Mouse (Mus musculus) liver, embryonic 14.5 days (tissue): ENCODE measurements around the gene Sdhaf3. TPM values are rescaled to one million over a fixed set of nuclear protein-coding genes. Genes with fewer than 3 reads are reported as not detected.

Experiments
- ATAC-seq: fragments of 200-750 bp; cut with Nextera tagmentation; 2 replicates; pipeline ENCODE4 v1.8.0; 2017; ENCODE audit warnings: moderate number of reproducible peaks, mild to moderate bottlenecking, moderate library complexity; ENCODE audit not compliant: insufficient read depth
- DNase-seq, 3 experiments: peaks; one replicate each; pipeline ENCODE4 v3.0.0-alpha.2; 2012 to 2013; ENCODE audit warnings: low read depth in 3 of 3, low spot score in 3 of 3
- H3K27ac ChIP-seq: fragments of 300-500 bp; sonication (generic); 2 replicates; pipeline ENCODE4 v1.5.1; 2014; ENCODE audit warnings: moderate library complexity, mild to moderate bottlenecking, control low read depth, inconsistent platforms
- H3K27me3 ChIP-seq: fragments of 300-500 bp; sonication (generic); 2 replicates; pipeline ENCODE4 v1.6.1; 2014; ENCODE audit warnings: mild to moderate bottlenecking, low read length, moderate library complexity; ENCODE audit not compliant: control insufficient read depth, insufficient read depth
- H3K36me3 ChIP-seq: fragments of 300-500 bp; sonication (generic); replicated peaks from 2 replicates; pipeline ENCODE4 v1.6.1; 2014; ENCODE audit warnings: low read depth; ENCODE audit not compliant: control insufficient read depth, insufficient read depth
- H3K4me1 ChIP-seq, 2 experiments: fragments of 200-500 bp in 1 of 2; fragments of 300-500 bp in 1 of 2; sonication (generic) in 1 of 2; replicated peaks; 2 replicates each; pipeline ENCODE4 v1.6.1; 2012 to 2014; ENCODE audit warnings: antibody characterized with exemption in 1 of 2, inconsistent platforms in 1 of 2, low read length in 1 of 2; ENCODE audit not compliant: control insufficient read depth in 2 of 2, insufficient read depth in 2 of 2
- H3K4me2 ChIP-seq: fragments of 300-500 bp; sonication (generic); 2 replicates; pipeline ENCODE4 v1.6.1; 2014; ENCODE audit warnings: low read depth, mild to moderate bottlenecking, control low read depth, moderate library complexity
- H3K4me3 ChIP-seq, 2 experiments: fragments of 200-500 bp in 1 of 2; fragments of 300-500 bp in 1 of 2; sonication (generic) in 1 of 2; 2 replicates each; pipeline ENCODE4 v1.5.1; 2012 to 2014; ENCODE audit warnings: low read depth in 2 of 2, low read length in 2 of 2, mild to moderate bottlenecking in 2 of 2, control low read depth in 1 of 2, inconsistent platforms in 1 of 2, moderate library complexity in 1 of 2; ENCODE audit not compliant: insufficient read depth in 1 of 2
- H3K9ac ChIP-seq: fragments of 300-500 bp; sonication (generic); replicated peaks from 2 replicates; pipeline ENCODE4 v1.6.1; 2014; ENCODE audit warnings: mild to moderate bottlenecking, control low read depth, moderate library complexity
- H3K9me3 ChIP-seq: fragments of 300-500 bp; sonication (generic); 2 replicates; pipeline ENCODE4 v1.6.1; 2016; ENCODE audit warnings: low read length, mixed read lengths; ENCODE audit not compliant: control insufficient read depth
- CTCF ChIP-seq: IDR thresholded peaks from 2 replicates; pipeline ENCODE4 v1.5.1; 2016; ENCODE audit warnings: antibody characterized with exemption, low read depth, control low read depth
- EP300 ChIP-seq: IDR thresholded peaks from 2 replicates; pipeline ENCODE4 v1.6.1; 2016; ENCODE audit warnings: antibody characterized with exemption, low read depth
- WGBS: fragments of 180-500 bp; shearing (Covaris S2); extraction: QIAGEN DNeasy Blood & Tissue Kit; methylation state at CpG from one replicate; pipeline ENCODE4 v1.1.7; 2014; ENCODE audit not compliant: insufficient replicate concordance; 5-methylcytosine and 5-hydroxymethylcytosine counted together
- polyA plus RNA-seq, 2 experiments: library from polyadenylated mRNA; depleted of rRNA in 1 of 2; stranded (reverse) in 1 of 2; unstranded in 1 of 2; fragments of >200 nt; fragmentation: Nextera tagmentation in 1 of 2; extraction: Ambion mirVana in 1 of 2; gene quantifications; 2 replicates each; pipeline versions ENCODE4 v1.2.1 to v1.2.3; 2012 to 2014

Sdhaf3 gene
- polyA plus RNA-seq (2012; rRNA removed), result 0.47 and 0.85 TPM in 2 replicates
- polyA plus RNA-seq (2014; fragmentation: Nextera tagmentation; extraction: Ambion mirVana), result 2.1 and 2.4 TPM in 2 replicates

DNA sequence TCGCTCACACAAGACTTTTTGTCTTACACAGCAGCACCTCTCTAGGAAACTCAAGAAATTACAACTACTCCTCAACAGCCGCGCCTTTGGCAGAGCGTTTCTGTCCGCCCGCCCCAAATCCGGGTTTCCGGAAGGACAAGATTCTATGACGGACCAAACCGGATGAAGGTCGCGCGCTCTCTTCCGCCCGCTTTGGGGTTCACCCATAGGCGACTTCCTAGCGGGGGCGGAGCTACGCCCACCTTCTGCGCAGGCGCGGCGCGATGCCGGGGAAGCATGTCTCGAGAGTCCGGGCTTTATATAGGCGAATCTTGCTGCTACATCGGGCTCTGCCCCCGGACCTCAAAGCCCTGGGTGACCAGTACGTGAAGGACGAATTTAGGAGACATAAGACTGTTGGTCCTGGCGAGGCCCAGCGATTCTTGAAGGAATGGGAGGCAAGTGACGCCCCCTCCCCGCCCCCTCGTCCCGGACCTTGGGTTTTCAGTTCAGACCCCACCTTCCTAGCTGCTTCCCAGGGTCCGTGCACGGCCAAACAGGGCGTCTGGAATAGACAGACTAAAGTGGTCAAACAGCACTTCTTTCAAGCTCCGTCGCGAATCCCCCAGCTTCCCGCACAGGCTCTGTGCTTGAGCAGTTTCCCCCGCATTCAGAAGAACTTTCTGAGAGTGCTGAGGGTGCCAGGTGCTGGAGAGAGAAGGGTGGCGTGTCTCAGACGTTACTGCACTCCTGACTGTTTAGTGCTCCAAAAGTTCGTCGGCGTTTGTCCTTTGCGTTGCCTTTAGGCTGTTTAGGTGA, at the start of gene Sdhaf3:
Gene Sdhaf3, plus strand, starts transcription at position 241 of the 798 bp plus-strand sequence.
- H3K4me3 ChIP-seq, result peak within 1 kb of the TSS; percentile 74 to 96
- H3K4me2 ChIP-seq, result peak within 1 kb of the TSS; percentile 77
- no peaks in the 10 kb centered on the region for H3K9me3 ChIP-seq
- TF ChIP-seq CTCF (peak; percentile 21), EP300 (no peak)
- H3K4me1 ChIP-seq, result peaks cover 0 to 2% of the 10 kb centered on the region in 2 experiments; a peak in 2 of 4 replicates
- H3K36me3 ChIP-seq, result no peaks in the 10 kb centered on the region
- H3K27me3 ChIP-seq, result no peaks in the 10 kb centered on the region
- WGBS, result under 1% methylated on average over 52 of the region's 52 CpGs
- DNase-seq (peak; percentile 85 to 86 (median 85)), ATAC-seq (peak; percentile 97)
- no peak within 1 kb of the TSS for H3K27ac ChIP-seq
- peak within 1 kb of the TSS; percentile 68 for H3K9ac ChIP-seq

DNA sequence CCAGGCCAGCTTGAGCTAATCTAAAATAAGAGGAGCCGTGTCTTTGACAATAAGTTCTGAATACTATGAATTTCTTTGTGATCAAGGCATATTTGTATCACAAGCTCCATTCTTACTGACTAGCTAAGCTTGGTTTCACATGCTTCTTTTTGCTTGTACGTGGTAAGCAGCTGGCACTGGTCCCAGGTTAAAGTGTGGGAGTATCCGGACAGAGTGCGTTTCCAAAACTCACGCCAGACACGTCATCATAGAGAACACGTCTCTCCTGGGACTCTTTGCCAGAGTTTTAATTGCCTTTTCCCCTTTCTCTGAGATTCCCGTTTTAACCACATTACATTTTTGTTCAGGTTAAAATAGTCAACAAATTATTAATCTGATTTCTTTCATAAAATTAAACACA, 46.2 kb upstream of the Sdhaf3 start:
- H3K27me3 ChIP-seq, result no peaks in the 10 kb centered on the region
- DNase-seq (no peak), ATAC-seq (no peak)
- no peak overlapping the region for H3K4me3 ChIP-seq
- H3K27ac ChIP-seq, result no peak overlapping the region
- TF ChIP-seq EP300 (no peak), CTCF (no peak)
- no peaks in the 10 kb centered on the region for H3K4me1 ChIP-seq
- H3K4me2 ChIP-seq, result no peak overlapping the region
- no peak overlapping the region for H3K9ac ChIP-seq
- 65% methylated on average over 8 of the region's 8 CpGs for WGBS
- H3K36me3 ChIP-seq, result no peaks in the 10 kb centered on the region
- H3K9me3 ChIP-seq, result no peaks in the 10 kb centered on the region

GRCm38 (mm10) chr6:6914304-6914703, 41.5 kb upstream of the Sdhaf3 start:
- Histone ChIP-seq H3K27ac (no peak overlapping the region), H3K4me1 (no peaks in the 10 kb centered on the region), H3K36me3 (no peaks in the 10 kb centered on the region), H3K4me2 (no peak overlapping the region), H3K4me3 (no peak overlapping the region), H3K9me3 (no peaks in the 10 kb centered on the region), H3K9ac (no peak overlapping the region), H3K27me3 (no peaks in the 10 kb centered on the region)
- no peak for TF ChIP-seq EP300
- TF ChIP-seq CTCF, result no peak
- ATAC-seq (no peak), DNase-seq (no peak)
- 67% methylated on average over 1 of the region's 1 CpGs for WGBS

DNA sequence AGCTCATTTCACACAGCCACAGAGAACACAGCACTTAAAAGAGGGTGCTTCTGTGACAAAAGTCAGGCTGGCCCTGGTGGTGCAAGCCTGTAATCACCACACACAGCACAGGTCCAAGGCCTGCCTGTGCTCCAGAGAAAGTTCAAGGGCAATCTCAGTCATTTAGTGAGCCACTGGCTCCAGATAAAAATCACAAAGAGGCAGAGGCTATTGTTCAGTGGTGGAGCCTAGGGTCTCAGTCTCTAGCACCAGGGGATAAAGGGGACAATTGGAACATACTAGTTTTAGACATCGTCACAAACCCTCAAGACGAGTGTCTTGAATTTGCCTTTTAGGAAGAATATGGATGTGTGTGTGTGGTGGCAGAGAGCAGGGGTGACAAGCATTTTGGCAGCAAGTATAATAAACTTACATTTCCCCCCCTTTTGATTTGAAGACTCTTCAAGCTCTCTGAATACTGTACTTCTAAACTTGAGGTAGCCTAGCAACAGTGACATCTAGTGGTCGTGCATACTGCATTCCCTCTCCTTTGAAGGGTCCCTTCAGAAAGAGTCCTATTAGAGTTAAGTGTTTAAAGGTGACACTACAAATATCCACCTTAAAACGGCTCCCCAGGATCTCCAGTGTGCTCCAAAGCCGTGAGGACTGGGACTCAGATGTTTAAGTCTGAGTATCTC, 40.8 kb upstream of the Sdhaf3 start:
- Histone ChIP-seq H3K36me3 (no peaks in the 10 kb centered on the region), H3K9me3 (no peaks in the 10 kb centered on the region), H3K4me1 (no peaks in the 10 kb centered on the region), H3K9ac (no peak overlapping the region), H3K27me3 (no peaks in the 10 kb centered on the region), H3K27ac (no peak overlapping the region), H3K4me2 (no peak overlapping the region), H3K4me3 (no peak overlapping the region)
- no peak for ATAC-seq
- peak in 2 of 3 experiments; percentile 2 for DNase-seq
- TF ChIP-seq CTCF, result peak; percentile 45
- no peak for TF ChIP-seq EP300
- 27% methylated on average over 5 of the region's 5 CpGs for WGBS

DNA sequence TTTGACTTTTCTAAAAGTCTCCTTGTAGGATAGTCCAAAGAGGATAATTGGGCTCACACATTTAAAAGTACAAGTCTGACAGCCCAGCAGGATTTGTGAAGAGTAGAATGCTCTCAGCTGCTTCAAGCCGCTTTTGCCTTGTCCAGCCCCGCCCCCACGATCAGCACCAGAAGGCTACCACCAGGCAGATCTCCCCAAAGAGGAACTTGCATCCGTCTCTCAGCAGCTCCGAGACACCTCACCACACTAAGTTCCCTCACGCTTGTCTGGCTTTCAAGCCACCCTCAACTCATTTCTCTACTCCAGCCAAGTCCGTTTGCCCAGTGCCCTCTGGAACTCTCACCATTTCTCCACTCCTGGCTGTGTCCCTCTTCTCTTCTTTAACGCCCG, 40.3 kb upstream of the Sdhaf3 start:
- no peaks in the 10 kb centered on the region for H3K27me3 ChIP-seq
- H3K4me3 ChIP-seq, result no peak overlapping the region
- WGBS, result 26% methylated on average over 9 of the region's 9 CpGs
- TF ChIP-seq CTCF (no peak), EP300 (no peak)
- no peak overlapping the region for H3K4me2 ChIP-seq
- peak in 1 of 3 experiments; percentile 0 for DNase-seq
- no peaks in the 10 kb centered on the region for H3K9me3 ChIP-seq
- no peak overlapping the region for H3K9ac ChIP-seq
- H3K27ac ChIP-seq, result no peak overlapping the region
- no peak for ATAC-seq
- H3K4me1 ChIP-seq, result no peaks in the 10 kb centered on the region
- H3K36me3 ChIP-seq, result no peaks in the 10 kb centered on the region
